Mouse (Mus musculus): Measurements from ENCODE around the gene D130040H23Rik. TPM values are rescaled to one million over a fixed set of nuclear protein-coding genes. Genes with fewer than 3 reads are reported as not detected.
"Not testable (repeated sequence)": the region's sequence is repeated elsewhere in the genome, so short reads cannot be mapped to it uniquely, and the experiment has no call there.

Gene D130040H23Rik
- 10 to 100 TPM; 25.0 to 27.7 TPM for polyA plus RNA-seq (2017; shearing (Covaris generic))

DNA sequence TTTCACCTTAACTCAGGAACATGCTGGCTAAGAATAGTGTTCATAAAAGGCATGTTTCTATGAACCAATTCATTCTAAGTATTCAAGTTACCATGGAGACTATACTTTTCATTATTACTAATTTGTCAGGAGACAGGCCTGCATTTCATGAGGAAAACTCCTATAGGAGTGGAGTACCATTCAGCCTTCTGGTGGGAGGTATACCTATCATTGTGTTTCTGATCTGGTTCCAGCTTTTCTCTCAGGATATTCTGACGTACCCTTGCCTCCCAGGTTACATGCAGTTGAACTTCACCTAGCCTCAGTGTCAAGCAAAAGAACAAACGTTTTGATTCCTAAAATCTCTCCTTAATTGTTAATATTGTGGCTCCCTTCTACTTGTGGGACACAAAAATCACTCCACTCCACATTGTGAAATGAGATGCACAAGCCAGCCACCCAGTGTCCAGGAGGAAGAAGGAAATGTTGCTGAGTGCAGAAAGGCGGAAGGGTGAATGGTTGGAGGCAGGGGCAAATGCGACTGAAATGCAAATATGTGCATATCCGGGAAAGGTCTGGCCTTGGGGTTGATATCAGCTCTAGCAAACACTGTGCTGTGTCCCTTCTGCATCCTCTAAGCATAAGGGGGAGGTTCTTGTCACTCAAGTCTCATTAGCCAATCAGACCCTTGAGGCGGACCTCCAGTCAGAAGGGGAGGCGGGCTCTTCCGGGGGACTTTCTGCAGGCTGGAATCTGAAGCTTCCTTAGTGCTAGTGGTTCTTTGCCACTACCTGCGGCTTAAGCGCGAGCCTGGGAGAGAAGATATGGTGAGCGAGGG is at the start of gene D130040H23Rik:
Gene D130040H23Rik (plus strand): TSS at position 695 of the 817 bp plus-strand sequence.
- peak; percentile 100 for ATAC-seq

DNA sequence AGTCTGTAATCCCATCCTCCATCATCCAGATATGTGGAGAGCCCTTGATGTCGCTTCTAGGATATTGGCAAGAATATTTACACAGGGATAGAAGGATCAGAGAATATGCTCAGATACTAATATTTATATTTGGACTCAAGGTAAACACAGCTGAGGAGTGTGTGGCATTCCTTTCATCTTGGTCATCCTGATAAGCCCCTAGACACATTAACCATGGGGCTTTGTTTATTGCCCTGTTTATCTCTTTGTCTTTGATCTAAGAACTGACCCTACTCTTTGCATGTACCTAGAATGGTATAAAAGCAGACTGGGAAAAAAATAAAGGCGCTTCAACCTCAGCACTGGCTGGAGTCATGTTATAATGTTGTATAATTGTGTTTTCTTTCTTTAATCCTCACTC is 28.3 kb upstream of the D130040H23Rik start:
- no peak for ATAC-seq

DNA sequence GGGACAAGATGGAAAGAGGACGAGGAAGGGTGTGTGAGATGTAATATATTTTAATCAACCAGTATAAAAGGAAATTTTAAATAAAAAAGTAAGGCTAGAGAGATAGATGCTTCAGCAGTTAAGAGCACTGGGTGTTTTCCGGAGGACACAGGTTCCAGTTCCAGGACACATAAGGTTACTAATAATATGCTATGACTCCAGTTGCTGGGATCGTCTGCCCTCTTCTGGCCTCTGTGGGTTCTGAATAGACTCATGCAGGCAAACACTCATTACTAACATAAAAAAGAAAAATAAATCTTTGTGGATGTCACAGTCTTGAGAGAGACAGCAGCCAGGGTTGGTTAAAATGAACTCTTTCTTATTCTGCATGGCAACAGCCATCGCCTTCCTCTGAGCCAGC is 2.4 kb upstream of the D130040H23Rik start:
- no peak for ATAC-seq

- no peak for ATAC-seq
Observed at GRCm38 (mm10) chr8:69271203-69271554, 299 bp downstream of the D130040H23Rik start.

GRCm38 (mm10) chr8:69272435-69272834 is 1.6 kb downstream of the D130040H23Rik start:
- no peak for ATAC-seq

DNA sequence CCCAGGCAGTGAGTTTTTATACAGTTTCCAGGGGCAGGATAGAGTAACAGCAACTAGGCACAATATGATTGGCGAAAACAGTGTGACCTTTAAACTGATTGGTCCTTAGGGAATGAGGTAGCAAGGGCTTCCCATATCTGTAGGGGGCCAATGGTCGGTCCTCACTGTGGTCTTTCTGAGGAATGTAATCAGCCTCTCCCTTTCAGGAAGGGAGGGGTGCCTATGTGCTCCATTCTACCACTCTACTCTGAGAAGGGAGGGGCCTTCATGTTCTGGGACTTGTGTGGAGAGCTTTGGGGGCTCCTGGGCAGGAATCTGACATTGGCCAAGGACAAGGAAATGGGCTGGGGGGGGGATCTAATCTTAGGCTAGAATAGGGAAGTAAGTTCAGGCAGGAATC is 53.9 kb downstream of the D130040H23Rik start:
- no peak for ATAC-seq

- peak; percentile 73 for ATAC-seq
Observed at GRCm38 (mm10) chr8:69328301-69329288, 57.7 kb downstream of the D130040H23Rik start.

- ATAC-seq: not testable (repeated sequence)
Observed at GRCm38 (mm10) chr8:69329289-69329688, 58.4 kb downstream of the D130040H23Rik start.

Other genes starting within 250 kb of the D130040H23Rik start
- gene Zfp930, start 62.0 kb upstream of the D130040H23Rik start, polyA plus RNA-seq (2017; shearing (Covaris generic)): 10 to 100 TPM; 24.0 to 24.6 TPM
- gene Gm9495, start 182.5 kb downstream of the D130040H23Rik start, polyA plus RNA-seq (2017; shearing (Covaris generic)): under 1 TPM in 1 of 2 experiments, not detected in 1; 0.24 TPM

Data from activated CD4-positive, CD25-positive, alpha-beta regulatory T cell, adult 4 months (primary cell).